Mouse (Mus musculus) stomach, postnatal 0 days (tissue): ENCODE data around the gene Smc1b.

Source experiments
- CTCF ChIP-seq: IDR thresholded peaks from 2 replicates; pipeline ENCODE4 v1.5.1; 2016; ENCODE audit warnings: antibody characterized with exemption, low read depth, mild to moderate bottlenecking, moderate library complexity
- EP300 ChIP-seq: optimal IDR thresholded peaks from 2 replicates; pipeline ENCODE3; 2016; ENCODE audit warnings: antibody characterized with exemption

DNA sequence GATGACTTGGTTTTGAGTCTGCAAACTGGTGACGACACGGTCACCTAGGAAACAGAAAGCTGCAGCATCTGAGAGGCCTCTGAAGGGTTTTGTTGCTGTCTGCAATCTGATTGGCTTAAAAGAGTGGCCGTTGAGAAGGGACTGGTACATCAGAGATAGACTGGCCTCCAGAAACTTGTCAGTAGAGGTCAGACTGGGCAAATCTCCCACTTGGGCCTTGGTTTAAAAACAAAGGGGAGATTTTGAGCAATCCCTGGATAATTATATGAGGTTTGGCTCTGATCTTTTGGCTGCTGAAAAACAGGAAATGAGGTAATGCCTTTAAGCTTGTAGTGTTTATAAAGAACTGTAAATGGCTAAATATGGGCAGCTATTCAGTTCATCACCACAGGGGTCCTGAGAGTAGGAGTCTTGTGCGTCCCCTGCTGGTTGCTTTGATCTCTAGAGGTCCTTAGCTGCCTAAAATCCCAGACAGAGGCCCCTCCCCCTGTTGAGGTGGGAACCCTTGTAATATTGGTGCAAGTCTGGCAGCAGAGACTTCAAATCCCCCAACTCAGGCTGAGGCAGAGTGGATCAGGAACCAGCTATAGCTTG lies 89.3 kb downstream of the Smc1b start:
- TF ChIP-seq CTCF: peak; percentile 92
- TF ChIP-seq EP300: peak; percentile 93
